Mouse (Mus musculus): ENCODE results near the gene Pygl. TPM values are rescaled to one million over a fixed set of nuclear protein-coding genes. Genes with fewer than 3 reads are reported as not detected.

Pygl gene
- 4.4 TPM for polyA plus RNA-seq (2014; fragmentation: Illumina TruSeq; extraction: RNeasy Lipid Tissue Mini Kit (QIAGEN cat#74804); ENCODE audit: low read depth, low replicate concordance)

DNA sequence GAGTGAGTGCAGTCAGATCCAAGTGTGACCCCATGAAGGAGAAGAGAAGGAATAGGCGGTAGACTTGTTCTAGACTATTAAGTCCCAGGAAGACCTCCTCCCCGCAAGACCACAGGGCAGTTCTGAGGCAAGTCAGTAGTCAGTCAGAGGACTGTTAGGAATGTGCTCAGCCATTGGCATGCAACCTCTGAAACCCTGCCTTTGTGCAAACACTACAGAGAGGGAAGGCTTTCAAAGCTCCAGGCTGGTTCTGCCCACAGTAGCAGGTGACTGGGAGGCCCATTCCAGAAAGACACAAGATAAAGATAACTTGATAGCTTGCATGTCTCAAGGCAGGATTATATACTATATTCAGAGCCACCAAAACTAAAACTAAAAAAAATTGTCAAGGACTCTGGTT lies at the start of gene Pygl:
Pygl (minus strand) TSS at position 195 of the 400 bp plus-strand sequence.

DNA sequence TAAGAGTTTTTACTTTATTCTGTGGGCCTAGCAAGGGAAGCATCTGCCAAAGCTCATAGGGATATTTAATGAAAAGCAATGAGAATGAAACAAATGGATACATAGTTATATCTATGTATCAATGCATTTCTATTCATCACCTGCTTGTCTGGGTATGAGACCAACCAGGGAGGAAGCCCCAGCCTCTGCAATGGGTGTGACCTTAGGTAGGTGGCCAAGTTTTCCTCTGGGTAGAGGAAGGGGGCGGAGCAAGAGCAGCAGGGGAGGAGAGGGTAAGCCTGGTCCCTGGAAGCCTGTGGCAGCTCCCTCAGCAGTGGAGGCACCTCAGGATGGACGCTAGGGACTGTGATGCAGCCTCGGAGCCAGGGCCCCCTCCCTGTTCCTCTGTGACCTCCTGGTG lies 77.4 kb downstream of the Pygl start, which contains the start of gene Abhd12b:
Abhd12b (plus strand) TSS at position 301 of the 400 bp plus-strand sequence.

Other genes with a start within 250 kb of the Pygl start
- 30.3 TPM for gene Sav1, start 244.5 kb downstream of the Pygl start, polyA plus RNA-seq (2014; fragmentation: Illumina TruSeq; extraction: RNeasy Lipid Tissue Mini Kit (QIAGEN cat#74804); ENCODE audit: low read depth, low replicate concordance)
- 6.8 TPM for gene Nin, start 117.8 kb downstream of the Pygl start, polyA plus RNA-seq (2014; fragmentation: Illumina TruSeq; extraction: RNeasy Lipid Tissue Mini Kit (QIAGEN cat#74804); ENCODE audit: low read depth, low replicate concordance)
- gene Abhd12b, start 77.3 kb downstream of the Pygl start, polyA plus RNA-seq (2014; fragmentation: Illumina TruSeq; extraction: RNeasy Lipid Tissue Mini Kit (QIAGEN cat#74804); ENCODE audit: low read depth, low replicate concordance) = not detected
- gene Trim9, start 116.1 kb upstream of the Pygl start, polyA plus RNA-seq (2014; fragmentation: Illumina TruSeq; extraction: RNeasy Lipid Tissue Mini Kit (QIAGEN cat#74804); ENCODE audit: low read depth, low replicate concordance) = not detected
- gene Tmx1, start 221.6 kb upstream of the Pygl start, polyA plus RNA-seq (2014; fragmentation: Illumina TruSeq; extraction: RNeasy Lipid Tissue Mini Kit (QIAGEN cat#74804); ENCODE audit: low read depth, low replicate concordance) = 66.4 TPM

Data from heart, adult 10 weeks (tissue).